Mouse (Mus musculus): ENCODE measurements at regions not wholly inside any gene's neighbourhood (a gene's known extent, or its start where the extent isn't known, plus 50 kb on each side); places are given as distances from the start of the nearest gene placed in this dataset.

GRCm38 (mm10) chr1:76660146-76660545 lies 854.7 kb downstream of the Epha4 start:
- no peak for TF ChIP-seq CTCF (IDR thresholded peaks at IDR 0.05; ENCODE audit: low read depth)

GRCm38 (mm10) chr1:76664381-76664780 lies 850.5 kb downstream of the Epha4 start:
- no peak for ATAC-seq

More at GRCm38 (mm10) chr1:76660146-76660545, 854.7 kb downstream of the Epha4 start:
- ATAC-seq, result no peak
- Histone ChIP-seq H3K9me3 (ENCODE audit: low read length) (no peaks in the 10 kb centered on the region), H3K27me3 (ENCODE audit: insufficient read depth, low read length) (no peaks in the 10 kb centered on the region), H3K4me3 (ENCODE audit: low read length) (no peak overlapping the region), H3K27ac (no peak overlapping the region), H3K4me2 (ENCODE audit: low read depth, low read length) (no peak overlapping the region), H3K4me1 (ENCODE audit: insufficient read depth, low read length) (no peaks in the 10 kb centered on the region), H3K9ac (replicated peaks; ENCODE audit: low read length) (no peak overlapping the region), H3K36me3 (ENCODE audit: insufficient read depth, low read length) (no peaks in the 10 kb centered on the region)
- 87% methylated on average over 3 of the region's 3 CpGs for WGBS
- DNase-seq (ENCODE audit: low spot score), result no peak

GRCm38 (mm10) chr1:76676836-76677235 lies 838.1 kb downstream of the Epha4 start:
- no peak for ATAC-seq

More at GRCm38 (mm10) chr1:76664381-76664780, 850.5 kb downstream of the Epha4 start:
- Histone ChIP-seq H3K4me3 (ENCODE audit: low read length) (no peak overlapping the region), H3K4me2 (ENCODE audit: low read depth, low read length) (no peak overlapping the region), H3K9me3 (ENCODE audit: low read length) (no peaks in the 10 kb centered on the region), H3K9ac (replicated peaks; ENCODE audit: low read length) (no peak overlapping the region), H3K27me3 (ENCODE audit: insufficient read depth, low read length) (no peaks in the 10 kb centered on the region), H3K36me3 (ENCODE audit: insufficient read depth, low read length) (no peaks in the 10 kb centered on the region), H3K27ac (no peak overlapping the region), H3K4me1 (ENCODE audit: insufficient read depth, low read length) (no peaks in the 10 kb centered on the region)
- WGBS, result 91% methylated on average over 4 of the region's 4 CpGs
- DNase-seq (ENCODE audit: low spot score), result no peak
- no peak for TF ChIP-seq CTCF (IDR thresholded peaks at IDR 0.05; ENCODE audit: low read depth)

DNA sequence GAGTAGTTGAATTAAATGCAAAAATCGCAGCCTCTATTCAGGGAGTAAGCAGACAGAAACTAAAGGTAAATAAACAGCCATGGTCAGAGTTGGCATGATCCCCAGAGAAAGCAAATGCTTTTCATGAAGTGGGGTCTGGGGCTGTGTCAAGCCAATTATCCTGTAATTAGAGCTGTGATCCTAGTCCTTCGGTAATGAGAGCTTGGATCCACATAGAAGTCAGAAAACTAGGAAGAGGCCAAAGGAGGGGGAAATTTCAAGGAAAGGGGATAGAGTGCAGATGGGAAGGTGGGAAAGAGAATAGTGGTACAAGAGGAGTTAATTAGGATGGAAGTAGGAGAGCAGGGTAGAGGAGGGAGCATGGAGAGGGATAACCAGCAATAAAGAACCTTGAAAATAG lies 809.3 kb downstream of the Epha4 start:
- 0 out of 2 replicates have a peak, but pooled peaks cover 3% of the 10 kb centered on the region for H3K4me1 ChIP-seq (ENCODE audit: insufficient read depth, low read length)
- no peak overlapping the region for H3K27ac ChIP-seq
- 32% methylated on average over 2 of the region's 2 CpGs for WGBS
- no peaks in the 10 kb centered on the region for H3K9me3 ChIP-seq (ENCODE audit: low read length)
- H3K27me3 ChIP-seq (ENCODE audit: insufficient read depth, low read length), result no peaks in the 10 kb centered on the region
- H3K4me3 ChIP-seq (ENCODE audit: low read length), result no peak overlapping the region
- ATAC-seq, result no peak
- no peak overlapping the region for H3K9ac ChIP-seq (replicated peaks; ENCODE audit: low read length)
- no peak for TF ChIP-seq CTCF (IDR thresholded peaks at IDR 0.05; ENCODE audit: low read depth)
- DNase-seq (ENCODE audit: low spot score), result peak; percentile 35
- no peak overlapping the region for H3K4me2 ChIP-seq (ENCODE audit: low read depth, low read length)
- H3K36me3 ChIP-seq (ENCODE audit: insufficient read depth, low read length), result no peaks in the 10 kb centered on the region

More at GRCm38 (mm10) chr1:76676836-76677235, 838.1 kb downstream of the Epha4 start:
- no peak for DNase-seq (ENCODE audit: low spot score)
- Histone ChIP-seq H3K4me2 (ENCODE audit: low read depth, low read length) (no peak overlapping the region), H3K9ac (replicated peaks; ENCODE audit: low read length) (no peak overlapping the region), H3K27ac (no peak overlapping the region), H3K27me3 (ENCODE audit: insufficient read depth, low read length) (no peaks in the 10 kb centered on the region), H3K4me1 (ENCODE audit: insufficient read depth, low read length) (no peaks in the 10 kb centered on the region), H3K4me3 (ENCODE audit: low read length) (no peak overlapping the region), H3K9me3 (ENCODE audit: low read length) (no peaks in the 10 kb centered on the region), H3K36me3 (ENCODE audit: insufficient read depth, low read length) (no peaks in the 10 kb centered on the region)
- no peak for TF ChIP-seq CTCF (IDR thresholded peaks at IDR 0.05; ENCODE audit: low read depth)
- 80% methylated on average over 6 of the region's 6 CpGs for WGBS

DNA sequence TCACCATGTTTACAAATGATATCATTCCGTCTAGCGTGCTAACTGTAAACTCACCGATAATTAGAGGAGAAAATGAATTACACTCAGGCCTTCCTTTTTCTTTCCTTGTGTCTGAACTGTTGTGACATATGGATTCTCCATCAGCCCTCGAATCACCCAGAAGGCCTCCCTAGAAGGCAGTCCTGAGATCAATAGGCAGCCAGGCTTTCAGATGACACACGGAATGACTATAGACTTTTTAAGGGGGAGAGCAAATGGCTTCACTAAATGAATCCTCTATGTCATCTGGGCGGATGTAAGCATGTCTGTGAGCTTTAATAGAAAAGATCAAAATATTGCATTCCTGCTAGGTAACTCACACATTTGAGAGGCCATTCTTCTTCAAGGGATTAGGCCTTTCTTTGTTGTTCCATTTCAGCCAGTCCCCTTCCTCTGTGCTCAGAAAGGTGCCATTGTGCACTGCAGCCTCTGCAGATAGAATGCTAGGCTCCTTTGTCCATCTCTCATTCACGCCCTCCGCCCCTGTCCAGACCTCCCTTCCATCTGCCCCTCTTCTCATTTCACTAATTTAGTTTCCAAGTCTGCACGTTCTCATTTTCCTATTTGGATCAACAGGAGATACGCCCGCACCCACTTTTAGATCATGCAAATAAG lies 797.1 kb downstream of the Epha4 start:
- Histone ChIP-seq H3K4me3 (ENCODE audit: low read length) (no peak overlapping the region), H3K27ac (no peak overlapping the region), H3K27me3 (ENCODE audit: insufficient read depth, low read length) (no peaks in the 10 kb centered on the region), H3K36me3 (ENCODE audit: insufficient read depth, low read length) (no peaks in the 10 kb centered on the region), H3K4me1 (ENCODE audit: insufficient read depth, low read length) (no peaks in the 10 kb centered on the region; the same call in 1 of the 2 replicates), H3K9me3 (ENCODE audit: low read length) (no peaks in the 10 kb centered on the region), H3K9ac (replicated peaks; ENCODE audit: low read length) (no peak overlapping the region), H3K4me2 (ENCODE audit: low read depth, low read length) (no peak overlapping the region)
- no peak for DNase-seq (ENCODE audit: low spot score)
- ATAC-seq, result no peak
- no peak for TF ChIP-seq CTCF (IDR thresholded peaks at IDR 0.05; ENCODE audit: low read depth)
- WGBS, result 62% methylated on average over 11 of the region's 11 CpGs

GRCm38 (mm10) chr1:76724453-76724852 lies 790.4 kb downstream of the Epha4 start:
- WGBS, result 46% methylated on average over 3 of the region's 3 CpGs
- DNase-seq (ENCODE audit: low spot score) (peak; percentile 27), ATAC-seq (no peak)
- no peak overlapping the region for H3K4me3 ChIP-seq (ENCODE audit: low read length)
- TF ChIP-seq CTCF (IDR thresholded peaks at IDR 0.05; ENCODE audit: low read depth), result no peak
- H3K4me1 ChIP-seq (ENCODE audit: insufficient read depth, low read length), result no peaks in the 10 kb centered on the region
- no peak overlapping the region for H3K27ac ChIP-seq
- no peak overlapping the region for H3K4me2 ChIP-seq (ENCODE audit: low read depth, low read length)
- no peak overlapping the region for H3K9ac ChIP-seq (replicated peaks; ENCODE audit: low read length)
- no peaks in the 10 kb centered on the region for H3K27me3 ChIP-seq (ENCODE audit: insufficient read depth, low read length)
- no peaks in the 10 kb centered on the region for H3K36me3 ChIP-seq (ENCODE audit: insufficient read depth, low read length)
- H3K9me3 ChIP-seq (ENCODE audit: low read length), result no peaks in the 10 kb centered on the region

DNA sequence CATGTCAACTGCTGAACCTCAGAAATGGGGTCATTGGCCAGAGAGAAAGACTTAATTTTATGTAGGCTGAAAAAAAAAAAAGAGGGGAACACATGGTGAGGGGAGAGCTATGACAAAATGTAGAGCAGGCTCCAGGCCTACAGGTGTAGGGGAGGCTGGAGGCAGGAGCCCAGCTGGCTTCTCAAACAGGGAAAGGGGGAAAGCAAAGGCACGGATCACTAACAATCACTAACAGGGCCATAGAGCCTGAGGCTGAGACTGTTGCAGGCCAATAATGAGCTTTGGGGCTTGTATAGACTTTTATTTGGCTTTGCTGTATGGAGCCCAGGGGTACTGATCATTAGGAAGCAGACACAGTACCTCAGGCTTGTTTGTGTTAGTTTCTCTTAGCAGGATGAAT lies 777.9 kb downstream of the Epha4 start:
- H3K27ac ChIP-seq, result no peak overlapping the region
- H3K9me3 ChIP-seq (ENCODE audit: low read length), result no peaks in the 10 kb centered on the region
- no peak for TF ChIP-seq CTCF (IDR thresholded peaks at IDR 0.05; ENCODE audit: low read depth)
- DNase-seq (ENCODE audit: low spot score) (no peak), ATAC-seq (no peak)
- H3K4me2 ChIP-seq (ENCODE audit: low read depth, low read length), result no peak overlapping the region
- no peaks in the 10 kb centered on the region for H3K27me3 ChIP-seq (ENCODE audit: insufficient read depth, low read length)
- no peaks in the 10 kb centered on the region for H3K4me1 ChIP-seq (ENCODE audit: insufficient read depth, low read length)
- no peaks in the 10 kb centered on the region for H3K36me3 ChIP-seq (ENCODE audit: insufficient read depth, low read length)
- no peak overlapping the region for H3K9ac ChIP-seq (replicated peaks; ENCODE audit: low read length)
- H3K4me3 ChIP-seq (ENCODE audit: low read length), result no peak overlapping the region
- WGBS, result 48% methylated on average over 1 of the region's 1 CpGs
